Mouse (Mus musculus) layer of hippocampus, adult 11-12 months (tissue): ENCODE results near the gene Ryr1.
"Not testable (repeated sequence)": the region's sequence is repeated elsewhere in the genome, so short reads cannot be mapped to it uniquely, and the experiment has no call there.

Experiments
- DNase-seq: peaks from one replicate; pipeline ENCODE4 v3.0.0; 2022; ENCODE audit warnings: low spot score

Ryr1 gene

DNA sequence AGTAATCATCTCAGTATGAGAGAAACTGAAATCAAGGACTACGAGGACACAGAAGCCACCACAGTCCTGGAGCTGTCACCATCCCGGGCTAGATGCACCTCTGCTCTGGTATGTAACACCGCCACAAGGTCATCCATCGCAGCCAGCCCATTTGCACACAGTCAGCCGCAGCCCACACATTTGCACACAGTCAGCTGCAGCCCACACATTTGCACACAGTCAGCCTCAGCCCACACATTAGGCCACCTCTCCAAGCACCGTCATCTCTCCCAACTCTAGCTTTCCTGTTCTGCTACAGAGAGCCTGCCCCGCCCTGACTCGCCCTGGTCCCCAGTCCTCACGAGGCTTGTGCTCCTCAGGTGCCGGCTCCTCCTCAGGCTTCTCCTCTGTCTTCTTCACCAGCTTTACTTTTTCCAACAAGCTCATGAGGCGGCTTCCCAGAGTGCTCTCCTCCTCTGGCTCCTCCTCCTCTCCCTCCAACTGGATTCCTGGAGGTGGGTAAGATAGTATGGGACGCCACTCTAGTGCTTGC, 45.5 kb downstream of the Ryr1 start:
- no peak for DNase-seq

DNA sequence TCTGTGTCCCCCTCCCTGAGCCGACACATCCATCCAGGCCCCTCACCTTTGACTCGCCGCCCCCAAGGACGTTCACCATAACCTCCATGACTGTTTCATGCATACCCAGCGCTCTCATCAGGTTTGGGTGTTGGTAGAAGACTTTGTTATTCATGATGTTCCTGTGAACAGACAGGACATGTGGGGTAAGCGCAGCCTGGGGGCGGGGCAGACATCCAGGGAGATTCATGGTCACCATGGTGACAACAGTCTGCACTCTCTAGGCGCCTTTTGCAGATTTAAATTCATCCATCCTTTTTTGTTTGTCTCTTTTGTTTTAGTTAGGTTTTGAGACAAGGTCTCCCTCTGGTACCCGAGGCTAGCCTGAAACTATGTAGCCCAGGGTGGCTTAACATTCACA, 48.0 kb downstream of the Ryr1 start:
- peak; percentile 65 for DNase-seq

GRCm38 (mm10) chr7:29075208-29075607, 49.8 kb downstream of the Ryr1 start:
- no peak for DNase-seq

GRCm38 (mm10) chr7:29072689-29073088, 52.3 kb downstream of the Ryr1 start:
- peak; percentile 21 for DNase-seq

GRCm38 (mm10) chr7:29071169-29071891, 53.6 kb downstream of the Ryr1 start:
- DNase-seq, result peak; percentile 40

- DNase-seq, result peak; percentile 50
Measured at GRCm38 (mm10) chr7:29070364-29071168, 54.4 kb downstream of the Ryr1 start.

GRCm38 (mm10) chr7:29067758-29068157, 57.2 kb downstream of the Ryr1 start:
- DNase-seq, result no peak

- DNase-seq, result not testable (repeated sequence)
Measured at GRCm38 (mm10) chr7:29063476-29063875, 61.5 kb downstream of the Ryr1 start.

- peak; percentile 24 for DNase-seq
Measured at GRCm38 (mm10) chr7:29061522-29062037, 63.4 kb downstream of the Ryr1 start.

DNA sequence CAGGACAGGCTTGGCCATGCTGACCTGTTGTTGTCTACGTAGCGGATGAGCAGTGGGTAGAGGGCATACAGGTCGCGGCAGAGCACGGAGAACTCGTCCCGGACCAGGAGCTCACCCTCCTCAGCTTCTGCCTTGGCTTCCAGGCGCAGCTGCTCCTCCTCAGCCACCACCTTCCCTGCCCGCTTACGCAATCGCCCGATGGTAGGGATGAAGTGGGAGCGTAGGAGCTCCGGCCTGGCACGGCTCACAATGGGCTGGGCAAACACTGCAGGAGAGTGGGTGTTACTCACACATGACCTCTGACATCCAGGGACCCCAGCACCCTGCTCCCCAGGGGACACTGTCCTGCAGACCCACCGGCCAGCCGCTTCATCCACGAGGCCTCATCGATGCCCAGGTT, 65.5 kb downstream of the Ryr1 start:
- no peak for DNase-seq

GRCm38 (mm10) chr7:29052821-29053220, 72.2 kb downstream of the Ryr1 start:
- DNase-seq, result no peak

GRCm38 (mm10) chr7:29050797-29051196, 74.2 kb downstream of the Ryr1 start:
- peak; percentile 69 for DNase-seq

GRCm38 (mm10) chr7:29048615-29049014, 76.4 kb downstream of the Ryr1 start:
- no peak for DNase-seq

- no peak for DNase-seq
Measured at GRCm38 (mm10) chr7:29048070-29048469, 76.9 kb downstream of the Ryr1 start.

GRCm38 (mm10) chr7:29046533-29046932, 78.4 kb downstream of the Ryr1 start:
- DNase-seq, result no peak

GRCm38 (mm10) chr7:29044302-29044701, 80.7 kb downstream of the Ryr1 start:
- no peak for DNase-seq

DNA sequence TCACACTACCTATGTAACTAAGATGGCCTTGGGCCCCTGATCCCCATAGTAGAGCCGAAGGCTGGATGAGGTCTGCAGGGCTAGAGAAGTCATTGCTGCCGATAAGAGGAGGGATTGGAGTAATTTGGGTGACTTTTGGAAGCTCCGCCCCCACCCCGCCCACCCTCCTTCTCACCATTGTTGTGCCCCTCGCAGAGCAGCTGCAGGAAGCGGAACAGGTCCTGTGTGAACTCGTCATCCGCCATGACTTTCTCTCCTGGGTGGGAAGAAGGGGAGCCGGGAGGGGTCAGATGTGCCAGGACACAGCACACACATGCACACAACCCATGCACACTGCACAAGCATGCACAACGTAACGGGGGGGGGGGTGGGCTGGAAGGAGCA, 81.3 kb downstream of the Ryr1 start:
- no peak for DNase-seq

GRCm38 (mm10) chr7:29043016-29043673, 81.8 kb downstream of the Ryr1 start:
- DNase-seq, result peak; percentile 58

DNA sequence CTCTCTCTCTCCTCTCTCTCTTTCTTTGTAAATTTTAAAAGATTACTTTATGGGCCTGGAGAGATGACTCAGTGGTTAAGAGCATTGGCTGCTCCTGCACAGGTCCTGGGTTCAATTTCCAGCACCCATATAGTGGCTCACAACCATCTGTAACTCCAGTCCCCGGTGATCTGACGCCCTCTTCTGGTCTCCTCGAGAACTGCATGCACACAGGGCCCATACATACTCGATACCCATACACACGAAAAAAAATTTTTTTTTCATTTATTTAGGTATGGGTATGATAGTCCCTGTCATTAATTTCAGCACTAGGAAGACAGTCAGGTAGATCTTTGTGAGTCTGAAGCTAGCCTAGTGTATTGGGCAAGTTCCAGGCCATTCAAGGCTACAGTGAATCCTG, 83.8 kb downstream of the Ryr1 start:
- no peak for DNase-seq

- no peak for DNase-seq
Measured at GRCm38 (mm10) chr7:29039985-29040661, 84.9 kb downstream of the Ryr1 start.

GRCm38 (mm10) chr7:29039604-29039984, 85.4 kb downstream of the Ryr1 start:
- DNase-seq, result peak; percentile 95

DNA sequence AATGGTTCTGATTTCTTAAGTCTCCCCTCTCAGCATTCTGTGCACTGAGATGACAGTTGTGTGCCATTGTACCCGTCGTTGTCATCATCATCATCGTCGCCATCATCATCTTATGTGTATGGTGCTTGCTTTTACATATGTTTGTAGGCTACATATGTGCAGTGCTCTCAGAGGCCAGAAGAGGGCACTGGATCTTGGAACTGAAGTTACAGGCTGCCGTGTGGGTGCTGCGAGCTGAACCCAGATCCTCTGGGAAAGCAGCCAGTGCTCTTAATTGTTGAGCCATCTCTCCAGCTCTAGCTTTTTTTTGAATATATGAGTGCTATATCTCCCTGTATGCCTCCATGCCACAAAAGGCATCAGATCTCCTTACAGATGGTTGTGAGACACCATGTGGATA, 87.7 kb downstream of the Ryr1 start:
- no peak for DNase-seq
